Mouse (Mus musculus) MEL (cell line): ENCODE measurements around the gene Sh2d3c. TPM values are rescaled to one million over a fixed set of nuclear protein-coding genes. Genes with fewer than 3 reads are reported as not detected.

ENCODE experiments used
- DNase-seq: peaks from one replicate; pipeline ENCODE4 v3.0.0; 2011; ENCODE audit warnings: low read depth, low spot score
- H3K27ac ChIP-seq: 2 replicates; pipeline ENCODE4 v1.5.1; 2012; ENCODE audit warnings: low read depth, mild to moderate bottlenecking, control low read depth, low read length, moderate library complexity; ENCODE audit not compliant: control insufficient read depth
- H3K27me3 ChIP-seq, 2 experiments: fragments of 150-350 bp in 1 of 2; sonication (generic) in 1 of 2; 2 replicates each; pipeline ENCODE4 v1.6.1; 2012; ENCODE audit warnings: low read length in 2 of 2, mild to moderate bottlenecking in 2 of 2, improper control_type of control experiment in 1 of 2, moderate library complexity in 1 of 2; ENCODE audit not compliant: insufficient read depth in 2 of 2, control insufficient read depth in 1 of 2
- H3K36me3 ChIP-seq, 2 experiments: 2 replicates each; pipeline ENCODE4 v1.6.1; 2012 to 2014; ENCODE audit warnings: low read length in 2 of 2, improper control_type of control experiment in 1 of 2, inconsistent platforms in 1 of 2, mild to moderate bottlenecking in 1 of 2; ENCODE audit not compliant: insufficient read depth in 2 of 2, control insufficient read depth in 1 of 2
- H3K4me1 ChIP-seq, 2 experiments: fragments of 150-350 bp in 1 of 2; sonication (generic) in 1 of 2; 2 replicates each; pipeline ENCODE4 v1.6.1; 2012; ENCODE audit warnings: low read length in 2 of 2, improper control_type of control experiment in 1 of 2, mild to moderate bottlenecking in 1 of 2; ENCODE audit not compliant: insufficient read depth in 2 of 2, control insufficient read depth in 1 of 2
- H3K4me3 ChIP-seq, 2 experiments: fragments of 150-350 bp in 1 of 2; sonication (generic) in 1 of 2; 2 replicates each; pipeline ENCODE4 v1.5.1; 2012; ENCODE audit warnings: low read depth in 2 of 2, low read length in 2 of 2, mild to moderate bottlenecking in 2 of 2, moderate library complexity in 2 of 2, control low read depth in 1 of 2, improper control_type of control experiment in 1 of 2; ENCODE audit not compliant: control insufficient read depth in 1 of 2, insufficient read depth in 1 of 2
- H3K79me2 ChIP-seq: 2 replicates; pipeline ENCODE4 v1.6.1; 2012; ENCODE audit warnings: mild to moderate bottlenecking, low read length, moderate library complexity; ENCODE audit not compliant: control insufficient read depth, poor library complexity, insufficient read depth
- H3K9ac ChIP-seq: 2 replicates; pipeline ENCODE4 v1.6.1; 2012; ENCODE audit warnings: low read depth, mild to moderate bottlenecking, control low read depth, low read length, moderate library complexity; ENCODE audit not compliant: control insufficient read depth, poor library complexity, severe bottlenecking
- H3K9me3 ChIP-seq: fragments of 150-350 bp; sonication (generic); replicated peaks from 2 replicates; pipeline ENCODE4 v1.6.1; 2012; ENCODE audit warnings: mild to moderate bottlenecking, low read length, improper control_type of control experiment, moderate library complexity; ENCODE audit not compliant: insufficient read depth
- CHD1 ChIP-seq: IDR thresholded peaks from 2 replicates; pipeline ENCODE4 v1.6.1; 2012; ENCODE audit warnings: low read depth, mild to moderate bottlenecking, inconsistent platforms, low read length, improper control_type of control experiment
- CTCF ChIP-seq, 3 experiments: IDR thresholded peaks in 2 of 3; conservative IDR thresholded peaks in 1 of 3; 2 replicates each; pipeline ENCODE4 v1.5.1; 2011 to 2012; ENCODE audit warnings: low read length in 3 of 3, low read depth in 2 of 3, mild to moderate bottlenecking in 2 of 3, improper control_type of control experiment in 1 of 3, inconsistent platforms in 1 of 3, mixed read lengths in 1 of 3, moderate library complexity in 1 of 3; ENCODE audit not compliant: control insufficient read depth in 1 of 3, insufficient read depth in 1 of 3, poor library complexity in 1 of 3, severe bottlenecking in 1 of 3
- E2F4 ChIP-seq: IDR thresholded peaks from 2 replicates; pipeline ENCODE4 v1.6.1; 2011; ENCODE audit warnings: low read depth, low read length, improper control_type of control experiment, borderline replicate concordance
- EP300 ChIP-seq, 2 experiments: IDR thresholded peaks; 2 replicates each; pipeline ENCODE4 v1.6.1; 2011; ENCODE audit warnings: improper control_type of control experiment in 2 of 2, low read length in 2 of 2, low read depth in 1 of 2, mild to moderate bottlenecking in 1 of 2
- GABPA ChIP-seq: IDR thresholded peaks from 2 replicates; pipeline ENCODE4 v1.6.1; 2012; ENCODE audit warnings: low read depth, mild to moderate bottlenecking, inconsistent platforms, low read length, improper control_type of control experiment, moderate library complexity
- HCFC1 ChIP-seq: IDR thresholded peaks from 2 replicates; pipeline ENCODE4 v1.6.1; 2012; ENCODE audit warnings: low read depth, mild to moderate bottlenecking, inconsistent platforms, low read length, improper control_type of control experiment, moderate library complexity
- JUND ChIP-seq: IDR thresholded peaks from 2 replicates; pipeline ENCODE4 v1.6.1; 2011; ENCODE audit warnings: low read depth, mild to moderate bottlenecking, improper control_type of control experiment, low read length
- KAT2A ChIP-seq: conservative IDR thresholded peaks from 2 replicates; pipeline ENCODE4 v1.6.1; 2012; ENCODE audit warnings: low read depth, low read length, improper control_type of control experiment, inconsistent platforms
- NELFE ChIP-seq: IDR thresholded peaks from 2 replicates; pipeline ENCODE4 v1.6.1; 2011; ENCODE audit warnings: low read depth, low read length, improper control_type of control experiment
- NRF1 ChIP-seq: IDR thresholded peaks from 2 replicates; pipeline ENCODE4 v1.6.1; 2014; ENCODE audit warnings: low read depth, mild to moderate bottlenecking, inconsistent platforms, low read length, improper control_type of control experiment, moderate library complexity; ENCODE audit not compliant: poor library complexity, insufficient read depth, severe bottlenecking
- POLR2AphosphoS2 ChIP-seq: IDR thresholded peaks from 2 replicates; pipeline ENCODE4 v1.6.1; 2011; ENCODE audit warnings: low read length, improper control_type of control experiment
- RAD21 ChIP-seq: IDR thresholded peaks from 2 replicates; pipeline ENCODE4 v1.6.1; 2011; ENCODE audit warnings: mild to moderate bottlenecking, low read depth, low read length, improper control_type of control experiment
- SIN3A ChIP-seq: IDR thresholded peaks from 2 replicates; pipeline ENCODE4 v1.6.1; 2012; ENCODE audit warnings: low read length, improper control_type of control experiment, inconsistent platforms
- TBP ChIP-seq: IDR thresholded peaks from 2 replicates; pipeline ENCODE4 v1.8.0; 2011; ENCODE audit warnings: low read depth, low read length, improper control_type of control experiment
- UBTF ChIP-seq: IDR thresholded peaks from 2 replicates; pipeline ENCODE4 v1.6.1; 2012; ENCODE audit warnings: low read depth, mild to moderate bottlenecking, inconsistent platforms, low read length, improper control_type of control experiment, moderate library complexity, borderline replicate concordance; ENCODE audit not compliant: insufficient read depth
- USF2 ChIP-seq, 2 experiments: IDR thresholded peaks; 2 replicates each; pipeline ENCODE4 v1.6.1; 2011 to 2012; ENCODE audit warnings: improper control_type of control experiment in 2 of 2, low read length in 2 of 2, borderline replicate concordance in 1 of 2, inconsistent platforms in 1 of 2, low read depth in 1 of 2, mild to moderate bottlenecking in 1 of 2; ENCODE audit not compliant: insufficient read depth in 1 of 2
- polyA plus RNA-seq, 2 experiments: library from polyadenylated mRNA; stranded (reverse) in 1 of 2; unstranded in 1 of 2; fragments of >175 nt in 1 of 2; fragments of >200 nt in 1 of 2; gene quantifications; 2 replicates each; pipeline versions ENCODE4 v1.2.1 to v1.2.4; 2012; ENCODE audit warnings: low replicate concordance in 2 of 2, low read depth in 1 of 2; ENCODE audit not compliant: insufficient read length in 2 of 2, insufficient read depth in 1 of 2, missing spikeins in 1 of 2
- total RNA-seq: library from RNA; depleted of rRNA; stranded (reverse); fragments of 300-350 nt; gene quantifications from 2 replicates; pipeline ENCODE4 v1.2.3, GENCODE M21; 2012

The Sh2d3c gene
- total and polyA plus RNA-seq, 3 experiments: 0.19 to 0.43 TPM; not detected in 1

- peaks cover 2 to 8% of the 10 kb centered on the region in 2 experiments; a peak in 2 of 4 replicates for H3K4me1 ChIP-seq
- no peak for DNase-seq
- H3K4me3 ChIP-seq: no peak overlapping the region
- H3K27me3 ChIP-seq: no peaks in the 10 kb centered on the region
- TF ChIP-seq UBTF: no peak
- no peak for TF ChIP-seq GABPA
- TF ChIP-seq EP300 (IDR thresholded peaks at IDR 0.05; ENCODE audit: low read depth in 1 of 2, low read length in 2 of 2): no peak
- no peak for TF ChIP-seq SIN3A
- TF ChIP-seq NRF1: no peak
- no peak for TF ChIP-seq NELFE
- TF ChIP-seq RAD21: no peak
- TF ChIP-seq HCFC1: no peak
- no peak for TF ChIP-seq CTCF (IDR thresholded peaks at IDR 0.05 in 2 of 3, conservative IDR thresholded peaks at IDR 0.05 in 1 of 3; ENCODE audit: control insufficient read depth in 1 of 3, insufficient read depth in 1 of 3, low read depth in 2 of 3, low read length in 3 of 3, poor library complexity in 1 of 3, severe bottlenecking in 1 of 3)
- TF ChIP-seq USF2 (IDR thresholded peaks at IDR 0.05; ENCODE audit: borderline replicate concordance in 1 of 2, insufficient read depth in 1 of 2, low read depth in 1 of 2, low read length in 2 of 2): no peak
- no peak for TF ChIP-seq TBP
- no peak overlapping the region for H3K27ac ChIP-seq
- H3K79me2 ChIP-seq: no peaks in the 10 kb centered on the region
- H3K9me3 ChIP-seq: no peaks in the 10 kb centered on the region
- no peaks in the 10 kb centered on the region for H3K36me3 ChIP-seq
- no peak overlapping the region for H3K9ac ChIP-seq
Measured at GRCm38 (mm10) chr2:32769327-32770085, 48.7 kb downstream of the Sh2d3c start.

GRCm38 (mm10) chr2:32771886-32772285 lies 51.0 kb downstream of the Sh2d3c start:
- no peak overlapping the region for H3K27ac ChIP-seq
- peak; percentile 19 for DNase-seq
- no peaks in the 10 kb centered on the region for H3K36me3 ChIP-seq
- TF ChIP-seq KAT2A (no peak), CHD1 (no peak), CTCF (IDR thresholded peaks at IDR 0.05 in 2 of 3, conservative IDR thresholded peaks at IDR 0.05 in 1 of 3; ENCODE audit: control insufficient read depth in 1 of 3, insufficient read depth in 1 of 3, low read depth in 2 of 3, low read length in 3 of 3, poor library complexity in 1 of 3, severe bottlenecking in 1 of 3) (peak in 2 of 3 experiments; percentile 20 to 36; a peak in 2 of 6 replicates), E2F4 (no peak), POLR2AphosphoS2 (no peak), GABPA (no peak), JUND (no peak)
- TF ChIP-seq, all 39 proteins: peak for 1
- Histone ChIP-seq H3K4me1 (peaks cover 2 to 12% of the 10 kb centered on the region in 2 experiments; a peak in 3 of 4 replicates), H3K27me3 (no peaks in the 10 kb centered on the region), H3K4me3 (no peak overlapping the region), H3K9me3 (no peaks in the 10 kb centered on the region), H3K9ac (no peak overlapping the region), H3K79me2 (no peaks in the 10 kb centered on the region; the same call in 1 of the 2 replicates)
